Mouse (Mus musculus): ENCODE results near the gene Hoxb8. TPM values are rescaled to one million over a fixed set of nuclear protein-coding genes. Genes with fewer than 3 reads are reported as not detected.

Hoxb8 gene
- polyA plus RNA-seq, 1 experiment from 2014 or later, result not detected

- Histone ChIP-seq H3K27ac (ENCODE audit: low read length) (no peak overlapping the region), H3K4me3 (ENCODE audit: low read depth, low read length) (no peak overlapping the region), H3K4me2 (ENCODE audit: low read depth, low read length) (no peak overlapping the region), H3K9me3 (replicated peaks; ENCODE audit: control insufficient read depth, low read length) (no peaks in the 10 kb centered on the region), H3K36me3 (ENCODE audit: control insufficient read depth, insufficient read depth) (no peaks in the 10 kb centered on the region), H3K27me3 (ENCODE audit: control insufficient read depth, insufficient read depth, low read depth, low read length) (peaks cover 95% of the 10 kb centered on the region), H3K4me1 (ENCODE audit: control insufficient read depth, low read depth, low read length) (no peaks in the 10 kb centered on the region), H3K9ac (ENCODE audit: low read depth, low read length) (no peak overlapping the region)
- ATAC-seq (ENCODE audit: low read depth), result no peak
- 5% methylated on average over 14 of the region's 14 CpGs for WGBS (ENCODE audit: insufficient replicate concordance)
Observed at GRCm38 (mm10) chr11:96255996-96256445, 25.7 kb upstream of the Hoxb8 start.

- Histone ChIP-seq H3K9ac (ENCODE audit: low read depth, low read length) (no peak overlapping the region), H3K9me3 (replicated peaks; ENCODE audit: control insufficient read depth, low read length) (no peaks in the 10 kb centered on the region), H3K27me3 (ENCODE audit: control insufficient read depth, insufficient read depth, low read depth, low read length) (peaks cover 95% of the 10 kb centered on the region), H3K27ac (ENCODE audit: low read length) (no peak overlapping the region), H3K4me2 (ENCODE audit: low read depth, low read length) (no peak overlapping the region), H3K4me3 (ENCODE audit: low read depth, low read length) (no peak overlapping the region), H3K4me1 (ENCODE audit: control insufficient read depth, low read depth, low read length) (no peaks in the 10 kb centered on the region), H3K36me3 (ENCODE audit: control insufficient read depth, insufficient read depth) (no peaks in the 10 kb centered on the region)
- ATAC-seq (ENCODE audit: low read depth), result no peak
- 27% methylated on average over 2 of the region's 2 CpGs for WGBS (ENCODE audit: insufficient replicate concordance)
Observed at GRCm38 (mm10) chr11:96257141-96257540, 24.6 kb upstream of the Hoxb8 start.

- no peak overlapping the region for H3K27ac ChIP-seq (ENCODE audit: low read length)
- WGBS (ENCODE audit: insufficient replicate concordance), result 11% methylated on average over 2 of the region's 2 CpGs
- no peak overlapping the region for H3K9ac ChIP-seq (ENCODE audit: low read depth, low read length)
- no peaks in the 10 kb centered on the region for H3K4me1 ChIP-seq (ENCODE audit: control insufficient read depth, low read depth, low read length)
- H3K9me3 ChIP-seq (replicated peaks; ENCODE audit: control insufficient read depth, low read length), result no peaks in the 10 kb centered on the region
- no peak overlapping the region for H3K4me2 ChIP-seq (ENCODE audit: low read depth, low read length)
- no peak overlapping the region for H3K4me3 ChIP-seq (ENCODE audit: low read depth, low read length)
- H3K27me3 ChIP-seq (ENCODE audit: control insufficient read depth, insufficient read depth, low read depth, low read length), result peaks cover 95% of the 10 kb centered on the region
- no peak for ATAC-seq (ENCODE audit: low read depth)
- H3K36me3 ChIP-seq (ENCODE audit: control insufficient read depth, insufficient read depth), result no peaks in the 10 kb centered on the region
Observed at GRCm38 (mm10) chr11:96259038-96259437, 22.7 kb upstream of the Hoxb8 start.

GRCm38 (mm10) chr11:96259511-96259910, 22.2 kb upstream of the Hoxb8 start:
- H3K9me3 ChIP-seq (replicated peaks; ENCODE audit: control insufficient read depth, low read length), result no peaks in the 10 kb centered on the region
- H3K4me3 ChIP-seq (ENCODE audit: low read depth, low read length), result no peak overlapping the region
- H3K27me3 ChIP-seq (ENCODE audit: control insufficient read depth, insufficient read depth, low read depth, low read length), result peaks cover 95% of the 10 kb centered on the region
- no peak overlapping the region for H3K9ac ChIP-seq (ENCODE audit: low read depth, low read length)
- no peak overlapping the region for H3K27ac ChIP-seq (ENCODE audit: low read length)
- WGBS (ENCODE audit: insufficient replicate concordance), result 7% methylated on average over 1 of the region's 1 CpGs
- no peak for ATAC-seq (ENCODE audit: low read depth)
- H3K36me3 ChIP-seq (ENCODE audit: control insufficient read depth, insufficient read depth), result no peaks in the 10 kb centered on the region
- no peaks in the 10 kb centered on the region for H3K4me1 ChIP-seq (ENCODE audit: control insufficient read depth, low read depth, low read length)
- no peak overlapping the region for H3K4me2 ChIP-seq (ENCODE audit: low read depth, low read length)

- no peak overlapping the region for H3K4me3 ChIP-seq (ENCODE audit: low read depth, low read length)
- H3K9me3 ChIP-seq (replicated peaks; ENCODE audit: control insufficient read depth, low read length), result no peaks in the 10 kb centered on the region
- no peak overlapping the region for H3K27ac ChIP-seq (ENCODE audit: low read length)
- no peak overlapping the region for H3K9ac ChIP-seq (ENCODE audit: low read depth, low read length)
- ATAC-seq (ENCODE audit: low read depth), result no peak
- no peak overlapping the region for H3K4me2 ChIP-seq (ENCODE audit: low read depth, low read length)
- H3K27me3 ChIP-seq (ENCODE audit: control insufficient read depth, insufficient read depth, low read depth, low read length), result peaks cover 94% of the 10 kb centered on the region
- WGBS (ENCODE audit: insufficient replicate concordance), result 9% methylated on average over 23 of the region's 23 CpGs
- H3K36me3 ChIP-seq (ENCODE audit: control insufficient read depth, insufficient read depth), result no peaks in the 10 kb centered on the region
- no peaks in the 10 kb centered on the region for H3K4me1 ChIP-seq (ENCODE audit: control insufficient read depth, low read depth, low read length)
Observed at GRCm38 (mm10) chr11:96260310-96260970, 21.3 kb upstream of the Hoxb8 start.

GRCm38 (mm10) chr11:96261323-96261890, 20.3 kb upstream of the Hoxb8 start:
- 5% methylated on average over 24 of the region's 24 CpGs for WGBS (ENCODE audit: insufficient replicate concordance)

GRCm38 (mm10) chr11:96262262-96262830, 19.4 kb upstream of the Hoxb8 start:
- no peaks in the 10 kb centered on the region for H3K4me1 ChIP-seq (ENCODE audit: control insufficient read depth, low read depth, low read length)
- H3K4me2 ChIP-seq (ENCODE audit: low read depth, low read length), result no peak overlapping the region
- 24% methylated on average over 6 of the region's 6 CpGs for WGBS (ENCODE audit: insufficient replicate concordance)
- ATAC-seq (ENCODE audit: low read depth), result no peak
- no peak overlapping the region for H3K9ac ChIP-seq (ENCODE audit: low read depth, low read length)
- no peaks in the 10 kb centered on the region for H3K36me3 ChIP-seq (ENCODE audit: control insufficient read depth, insufficient read depth)
- no peak overlapping the region for H3K4me3 ChIP-seq (ENCODE audit: low read depth, low read length)
- peaks cover 94% of the 10 kb centered on the region for H3K27me3 ChIP-seq (ENCODE audit: control insufficient read depth, insufficient read depth, low read depth, low read length)
- no peaks in the 10 kb centered on the region for H3K9me3 ChIP-seq (replicated peaks; ENCODE audit: control insufficient read depth, low read length)
- H3K27ac ChIP-seq (ENCODE audit: low read length), result no peak overlapping the region

More at GRCm38 (mm10) chr11:96261323-96261890, 20.3 kb upstream of the Hoxb8 start:
- H3K4me3 ChIP-seq (ENCODE audit: low read depth, low read length), result no peak overlapping the region
- H3K27me3 ChIP-seq (ENCODE audit: control insufficient read depth, insufficient read depth, low read depth, low read length), result peaks cover 94% of the 10 kb centered on the region
- no peak overlapping the region for H3K4me2 ChIP-seq (ENCODE audit: low read depth, low read length)
- no peaks in the 10 kb centered on the region for H3K9me3 ChIP-seq (replicated peaks; ENCODE audit: control insufficient read depth, low read length)
- H3K9ac ChIP-seq (ENCODE audit: low read depth, low read length), result no peak overlapping the region
- no peak for ATAC-seq (ENCODE audit: low read depth)
- H3K4me1 ChIP-seq (ENCODE audit: control insufficient read depth, low read depth, low read length), result no peaks in the 10 kb centered on the region
- no peaks in the 10 kb centered on the region for H3K36me3 ChIP-seq (ENCODE audit: control insufficient read depth, insufficient read depth)
- no peak overlapping the region for H3K27ac ChIP-seq (ENCODE audit: low read length)

GRCm38 (mm10) chr11:96263636-96264389, 17.9 kb upstream of the Hoxb8 start:
- no peak overlapping the region for H3K9ac ChIP-seq (ENCODE audit: low read depth, low read length)
- H3K9me3 ChIP-seq (replicated peaks; ENCODE audit: control insufficient read depth, low read length), result no peaks in the 10 kb centered on the region
- H3K27ac ChIP-seq (ENCODE audit: low read length), result no peak overlapping the region
- H3K4me1 ChIP-seq (ENCODE audit: control insufficient read depth, low read depth, low read length), result no peaks in the 10 kb centered on the region
- 4% methylated on average over 33 of the region's 33 CpGs for WGBS (ENCODE audit: insufficient replicate concordance)
- no peaks in the 10 kb centered on the region for H3K36me3 ChIP-seq (ENCODE audit: control insufficient read depth, insufficient read depth)
- no peak for ATAC-seq (ENCODE audit: low read depth)
- no peak overlapping the region for H3K4me3 ChIP-seq (ENCODE audit: low read depth, low read length)
- H3K27me3 ChIP-seq (ENCODE audit: control insufficient read depth, insufficient read depth, low read depth, low read length), result peaks cover 91% of the 10 kb centered on the region
- H3K4me2 ChIP-seq (ENCODE audit: low read depth, low read length), result no peak overlapping the region
